Mouse (Mus musculus): Measurements from ENCODE around the gene Klhl7.

Gene Klhl7

DNA sequence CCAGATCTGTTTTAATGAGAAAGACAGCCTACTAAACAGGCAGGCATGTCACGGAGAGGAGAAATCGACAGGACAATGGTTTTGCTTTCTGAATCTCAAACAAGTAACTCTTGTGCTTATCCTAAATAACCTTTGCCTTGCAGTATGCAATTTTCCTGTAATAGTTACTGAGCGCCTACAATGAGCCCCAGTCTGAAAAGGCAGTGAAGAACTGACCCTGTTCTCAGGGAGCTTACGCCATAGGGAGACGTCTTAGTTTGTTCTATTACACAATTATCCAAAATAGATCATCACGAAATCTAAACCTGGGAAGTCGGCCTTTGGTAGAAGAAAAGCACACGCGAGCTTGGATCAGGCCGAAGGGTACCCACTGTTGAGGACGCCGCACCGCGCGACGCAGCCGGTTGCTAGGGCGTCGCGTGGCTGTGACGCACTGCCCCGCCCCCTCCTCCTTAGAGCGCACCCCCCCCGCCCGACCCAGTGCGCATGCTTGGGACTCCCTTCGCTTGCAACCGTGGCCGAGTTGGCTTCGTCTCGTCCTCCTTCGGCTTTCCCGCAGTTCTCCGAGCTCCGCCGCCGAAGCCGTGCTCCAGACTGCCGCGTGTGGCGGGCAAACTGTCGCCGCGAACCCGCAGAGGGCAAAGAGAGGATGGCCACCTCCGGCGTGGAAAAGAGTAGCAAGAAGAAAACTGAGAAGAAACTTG lies at the start of gene Klhl7:
Gene Klhl7, plus strand, starts transcription at position 500 of the 704 bp plus-strand sequence.
- peak; percentile 85 for DNase-seq (ENCODE audit: low read depth, low spot score)

DNA sequence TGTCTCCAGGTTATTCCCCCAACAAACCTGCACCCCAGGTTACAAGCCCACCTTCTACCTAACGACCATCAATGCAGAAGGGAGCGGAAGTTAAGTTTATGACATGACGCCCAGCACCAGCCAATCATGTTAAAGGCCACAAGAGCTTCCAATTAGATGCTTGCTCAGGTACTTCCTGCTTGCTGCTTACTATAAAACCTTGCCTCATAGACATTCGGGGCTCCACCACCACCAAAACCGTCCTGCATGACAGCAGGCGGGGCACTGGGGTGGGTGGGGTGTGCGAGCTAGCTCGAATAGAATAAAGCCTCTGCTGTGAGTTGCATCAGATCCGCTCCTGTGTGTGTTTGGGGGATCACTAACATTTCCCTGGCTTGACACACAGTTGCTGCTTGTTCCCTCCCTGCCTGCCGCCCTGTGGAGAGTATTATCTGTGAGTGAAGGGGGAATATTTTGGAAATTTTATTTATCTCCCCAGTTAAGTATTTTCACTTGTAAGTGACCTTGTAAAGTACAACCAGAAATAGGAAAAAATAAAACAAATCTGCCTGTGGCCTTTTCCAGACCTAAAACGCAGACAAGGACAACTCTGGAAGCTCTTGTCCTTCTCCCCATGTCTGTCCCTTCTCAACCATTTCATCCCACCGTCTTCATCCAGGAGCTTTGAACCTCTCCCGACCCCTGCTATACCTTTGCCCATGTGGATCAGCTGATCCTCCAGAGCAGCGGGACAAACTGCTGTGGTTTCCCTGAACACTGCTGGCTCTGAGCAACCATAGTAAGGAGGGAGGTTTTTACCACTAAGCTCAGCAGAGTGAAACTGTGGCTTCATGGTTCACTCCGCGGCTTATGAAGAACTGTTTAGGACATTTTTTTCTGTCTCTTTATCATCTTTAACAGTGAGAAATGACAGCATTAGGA lies 48.4 kb upstream of the Klhl7 start:
- peak; percentile 78 for DNase-seq (ENCODE audit: low read depth, low spot score)

DNA sequence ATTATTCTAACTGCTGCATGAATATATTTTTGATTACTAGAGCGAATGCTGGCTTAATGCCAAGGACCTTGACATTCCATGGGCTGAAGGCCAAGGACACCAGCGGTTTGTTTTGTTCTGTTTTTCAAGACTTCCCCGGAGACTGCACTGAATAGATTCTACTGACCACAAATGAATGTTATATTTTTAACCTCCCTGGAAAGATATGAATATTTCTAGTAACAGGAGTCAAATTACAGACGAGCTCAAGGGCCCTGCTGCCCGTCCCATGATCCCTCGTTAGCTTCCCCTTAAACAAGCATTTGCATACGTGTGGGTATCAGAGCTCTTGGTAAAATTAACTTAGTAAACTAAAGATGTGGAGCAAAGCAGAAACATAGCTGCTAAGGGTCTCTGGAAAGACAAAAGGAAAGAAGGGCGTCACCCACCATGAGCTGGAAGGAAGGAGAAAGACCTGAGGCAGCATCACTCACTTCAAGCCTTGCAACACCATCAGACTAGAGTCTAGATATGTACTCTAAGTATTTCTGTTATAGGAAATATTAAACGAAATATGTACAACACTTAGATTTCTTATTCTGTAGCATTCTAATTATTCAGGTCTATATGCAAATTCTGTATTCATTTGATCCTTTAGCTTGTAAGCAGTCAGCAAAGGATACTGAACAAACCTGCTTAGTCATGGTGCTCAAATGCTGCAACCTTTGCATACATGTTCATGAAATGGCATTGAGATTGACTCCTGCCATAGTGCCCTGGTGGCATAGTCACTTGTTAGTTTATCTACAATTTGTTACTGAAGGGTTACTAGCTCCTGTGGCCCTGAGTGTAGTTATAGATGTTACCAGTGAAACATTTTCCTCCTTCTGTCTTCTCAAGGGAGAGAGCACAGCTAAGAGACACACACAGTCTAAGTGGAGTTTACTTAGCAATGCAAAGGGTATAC lies 46.9 kb upstream of the Klhl7 start:
- peak; percentile 59 for DNase-seq (ENCODE audit: low read depth, low spot score)

DNA sequence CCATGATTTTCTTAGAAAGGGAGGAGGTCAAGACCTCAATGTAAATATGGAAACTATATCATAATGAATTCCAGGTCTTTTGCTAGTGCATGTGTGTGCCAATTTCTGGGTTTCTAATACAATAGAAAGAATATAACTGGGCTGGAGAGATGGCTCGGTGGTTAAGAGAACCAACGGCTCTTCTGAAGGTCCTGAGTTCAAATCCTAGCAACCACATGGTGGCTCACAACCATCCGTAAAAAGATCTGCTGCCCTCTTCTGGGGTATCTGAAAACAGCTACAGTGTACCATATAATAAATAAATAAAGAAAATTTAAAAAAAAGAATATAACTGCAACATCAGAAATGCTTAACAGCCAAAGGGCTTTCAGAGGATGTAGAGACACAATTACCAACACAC lies 46.0 kb upstream of the Klhl7 start:
- DNase-seq (ENCODE audit: low read depth, low spot score) = peak; percentile 26

DNA sequence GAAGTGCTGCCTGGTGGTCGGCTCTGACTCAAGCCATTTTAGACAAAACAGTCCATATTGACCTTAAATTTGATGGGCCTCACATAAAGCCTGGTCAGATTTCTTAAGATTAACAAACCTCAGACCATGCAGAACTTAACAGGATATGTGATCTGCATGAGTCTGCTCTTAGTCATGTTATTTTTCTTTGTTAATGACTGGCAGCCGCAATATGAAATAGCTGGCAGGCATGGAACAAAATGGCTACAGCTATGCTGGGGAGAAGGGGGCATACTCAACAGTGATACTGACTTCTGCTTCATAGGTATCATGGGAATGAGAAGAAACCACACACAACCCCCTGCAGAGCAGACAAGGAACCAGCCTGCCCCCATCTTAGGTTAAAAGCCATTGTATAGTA lies 43.5 kb upstream of the Klhl7 start:
- DNase-seq (ENCODE audit: low read depth, low spot score) = no peak

DNA sequence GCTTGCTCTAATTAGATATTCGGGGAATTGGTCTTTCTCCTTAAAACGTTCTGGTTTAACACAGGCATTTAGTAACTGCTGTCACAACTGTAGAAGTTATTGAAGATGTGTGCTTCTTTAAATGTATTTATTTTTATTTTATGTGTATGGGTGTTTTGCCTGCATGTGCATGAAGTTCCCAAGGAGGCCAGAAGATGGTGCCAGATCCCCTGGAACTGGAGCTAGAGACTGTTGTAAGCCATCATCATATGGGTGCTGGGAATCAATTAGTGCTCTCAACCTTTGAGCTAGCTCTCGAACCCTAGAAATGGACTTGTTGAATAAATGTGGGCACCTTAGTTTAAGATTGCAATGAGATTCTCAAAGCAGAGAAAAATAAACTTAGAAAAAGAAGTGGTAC lies 42.8 kb upstream of the Klhl7 start:
- peak; percentile 44 for DNase-seq (ENCODE audit: low read depth, low spot score)

DNA sequence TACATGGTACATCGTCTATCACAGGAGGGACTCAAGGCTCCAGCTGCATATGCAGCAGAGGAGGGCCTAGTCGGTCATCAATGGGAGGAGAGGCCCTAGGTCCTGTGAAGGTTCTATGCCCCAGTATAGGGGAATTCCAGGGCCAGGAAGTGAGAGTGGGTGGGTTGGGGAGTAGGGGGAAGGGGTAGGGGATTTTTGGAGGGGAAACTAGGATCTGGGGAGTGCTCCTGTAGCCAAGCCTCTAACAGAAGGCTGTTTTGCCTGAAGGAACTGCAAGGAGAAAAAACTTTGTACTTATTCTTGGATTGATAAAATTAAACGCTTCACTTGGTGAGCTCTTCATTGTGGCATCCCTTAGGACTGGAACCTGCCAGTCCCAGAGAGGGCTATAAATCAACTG lies 39.5 kb upstream of the Klhl7 start:
- DNase-seq (ENCODE audit: low read depth, low spot score) = no peak

DNA sequence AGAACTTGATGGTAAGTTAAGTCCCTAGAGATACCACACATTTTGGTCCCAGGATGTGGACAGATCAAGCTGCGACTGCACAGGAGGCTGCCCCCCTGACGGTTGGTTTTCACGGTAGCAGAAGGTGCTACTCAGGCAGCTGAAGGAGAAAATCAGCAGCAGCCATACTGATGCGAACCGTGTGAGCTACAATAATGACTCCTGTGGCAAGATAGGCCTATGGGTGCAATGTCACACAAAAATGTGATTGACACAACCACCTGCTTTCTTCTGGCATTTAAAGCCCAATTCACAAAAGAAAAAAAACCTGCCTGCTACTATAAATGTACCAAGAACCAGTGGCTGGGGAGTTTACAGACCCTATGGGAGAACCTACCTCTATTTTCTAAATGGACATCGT lies 37.4 kb upstream of the Klhl7 start:
- DNase-seq (ENCODE audit: low read depth, low spot score) = no peak

DNA sequence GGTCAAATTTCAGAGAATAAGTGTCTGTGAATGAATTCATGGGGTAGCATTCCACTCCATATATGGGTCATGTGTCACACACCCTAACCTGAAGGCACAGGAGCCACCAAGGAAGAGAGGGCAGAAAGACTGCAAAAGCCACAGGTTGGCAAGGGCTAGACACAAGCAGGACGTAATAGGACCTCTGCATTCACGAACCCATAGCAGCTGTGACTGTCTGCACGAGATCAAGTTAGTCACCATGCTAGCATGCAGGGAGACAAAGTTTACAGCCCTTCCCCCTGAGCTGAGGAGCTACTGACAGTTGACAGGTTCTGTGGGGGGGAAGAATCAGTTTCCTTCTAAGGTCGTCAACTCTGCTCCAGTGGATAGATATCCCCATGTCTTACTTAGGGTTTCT lies 36.9 kb upstream of the Klhl7 start:
- no peak for DNase-seq (ENCODE audit: low read depth, low spot score)

DNA sequence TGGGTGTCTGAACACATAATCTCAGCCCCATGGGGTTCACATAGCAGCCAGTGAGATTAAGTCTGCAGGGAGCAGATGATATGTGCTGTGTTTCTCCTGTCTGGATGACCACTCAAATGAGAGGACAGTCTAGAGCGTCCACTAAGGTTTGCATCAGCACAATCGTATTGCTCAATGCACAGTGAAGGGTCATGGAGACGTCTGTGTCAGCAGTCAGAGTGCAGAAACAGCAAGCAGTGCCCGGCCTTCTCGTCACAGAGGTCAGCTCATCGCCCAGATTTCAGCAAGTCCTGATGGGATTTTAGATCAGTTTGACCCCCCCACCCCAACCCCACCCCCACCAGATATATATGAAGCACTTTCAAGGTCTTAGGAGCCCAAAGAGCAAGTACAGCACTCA lies 31.4 kb upstream of the Klhl7 start:
- DNase-seq (ENCODE audit: low read depth, low spot score) = no peak

DNA sequence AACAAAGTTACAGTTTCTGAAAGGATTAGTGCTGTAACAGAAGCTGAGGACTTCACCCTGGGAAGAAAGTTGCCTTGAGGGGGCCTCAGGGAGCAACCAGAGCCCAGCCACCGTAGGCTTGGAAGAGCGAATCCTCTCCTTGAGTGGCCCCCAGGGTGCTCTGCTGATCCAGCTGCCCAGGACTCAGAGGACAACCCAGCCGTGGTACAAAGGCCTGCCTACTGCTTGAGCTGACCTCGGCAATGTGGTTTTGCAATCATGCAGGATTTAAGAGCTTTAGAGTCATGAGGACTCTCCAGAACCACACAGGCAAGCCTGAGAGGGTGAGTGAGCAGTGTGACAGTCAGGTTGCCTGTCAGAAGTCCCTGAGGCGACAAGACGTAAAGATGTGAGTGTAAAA lies 28.4 kb upstream of the Klhl7 start:
- no peak for DNase-seq (ENCODE audit: low read depth, low spot score)

DNA sequence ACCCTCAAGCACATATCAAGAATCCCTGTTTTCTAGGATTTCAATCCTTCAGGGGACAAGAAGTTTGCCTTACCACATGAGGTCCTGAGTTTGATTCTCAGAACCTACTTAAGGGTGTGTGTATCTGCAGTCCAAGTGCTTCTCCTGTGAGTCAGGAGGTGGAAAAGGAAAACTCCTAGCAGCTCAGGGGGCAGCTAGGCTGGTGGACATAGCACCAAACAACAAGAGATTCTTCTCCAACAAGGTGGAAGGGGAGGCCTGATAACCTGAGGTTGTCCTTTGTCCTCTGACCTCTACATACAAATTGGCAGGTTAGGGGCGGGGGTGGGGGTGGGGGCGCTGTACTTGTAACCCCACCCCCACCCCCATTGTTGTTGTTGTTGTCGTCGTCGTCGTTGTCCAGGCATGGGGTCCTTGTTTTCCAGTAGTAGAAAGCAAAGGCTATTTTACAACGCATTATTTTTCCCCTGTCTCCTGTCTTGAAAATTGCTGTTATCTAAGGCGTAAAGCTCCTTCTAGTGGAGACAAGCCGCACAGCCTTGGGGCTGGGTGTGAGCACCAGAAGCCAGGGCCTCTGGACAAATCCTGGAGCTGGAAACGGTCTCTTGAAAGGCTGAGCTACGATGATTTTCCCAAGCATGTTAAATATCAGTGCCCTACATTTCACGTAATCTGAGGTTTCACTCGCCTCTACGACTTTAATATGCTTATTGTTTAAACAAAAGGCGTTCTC lies 23.3 kb upstream of the Klhl7 start:
- DNase-seq (ENCODE audit: low read depth, low spot score) = no peak

DNA sequence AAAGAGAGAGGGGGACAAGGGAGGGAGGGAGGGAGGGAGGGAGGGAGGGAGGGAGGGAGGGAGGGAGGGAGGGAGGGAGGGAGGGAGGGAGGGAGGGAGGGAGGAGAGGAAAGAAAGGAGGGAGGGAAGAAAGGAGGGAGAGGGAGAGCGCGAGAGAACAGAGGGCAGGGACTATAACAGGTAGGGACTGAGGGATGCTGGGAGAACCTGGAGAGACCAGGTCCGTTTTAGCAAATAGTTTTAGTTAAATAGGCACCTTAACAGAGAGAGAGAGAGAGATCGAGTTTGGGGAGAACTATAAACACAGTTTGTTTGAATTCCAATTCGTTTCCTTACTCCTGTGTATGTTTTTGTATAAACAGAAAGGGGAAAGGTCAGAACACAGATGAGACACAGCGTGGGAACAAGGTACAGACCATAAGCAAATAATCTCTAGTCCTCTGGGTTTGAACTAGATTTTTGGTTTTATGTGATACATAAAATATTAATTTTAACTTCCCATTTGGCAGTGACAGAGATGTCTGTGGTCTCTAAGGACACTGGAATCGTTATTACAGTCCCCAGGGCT lies 22.6 kb upstream of the Klhl7 start:
- no peak for DNase-seq (ENCODE audit: low read depth, low spot score)

DNA sequence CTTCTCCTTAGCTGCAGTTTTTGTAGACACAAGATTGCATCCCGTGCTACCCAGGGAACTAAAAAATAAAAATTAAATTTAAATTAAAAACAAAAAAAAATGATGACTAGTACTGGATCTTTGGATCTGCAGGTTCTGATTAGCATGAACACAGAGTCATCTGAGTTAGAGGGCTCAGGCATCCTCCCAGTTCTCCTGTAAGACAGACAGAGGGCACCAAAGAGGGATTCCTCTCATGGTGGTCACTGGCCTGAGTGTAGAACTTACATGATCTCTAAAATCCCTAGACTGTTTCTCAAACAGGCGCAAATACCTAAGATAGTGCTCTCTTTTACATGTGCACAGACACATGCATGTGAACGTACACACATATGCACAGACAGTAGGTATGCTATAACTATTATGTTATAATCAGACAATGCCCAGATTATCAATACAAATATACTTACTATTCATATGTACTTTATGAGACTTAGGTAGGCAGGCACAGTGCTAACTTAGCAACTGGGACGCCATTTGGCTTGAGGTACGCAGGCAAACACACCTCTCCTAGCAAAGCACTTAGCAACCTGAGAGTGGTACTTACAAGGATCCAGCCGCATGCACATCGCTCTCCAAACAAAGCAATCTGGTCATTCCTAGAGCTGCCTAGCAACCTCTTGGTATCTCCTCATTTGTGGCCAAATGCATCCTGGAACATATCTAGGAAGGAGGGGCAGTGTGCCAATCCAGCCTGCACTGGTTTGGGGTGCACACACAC lies 21.8 kb upstream of the Klhl7 start:
- no peak for DNase-seq (ENCODE audit: low read depth, low spot score)

DNA sequence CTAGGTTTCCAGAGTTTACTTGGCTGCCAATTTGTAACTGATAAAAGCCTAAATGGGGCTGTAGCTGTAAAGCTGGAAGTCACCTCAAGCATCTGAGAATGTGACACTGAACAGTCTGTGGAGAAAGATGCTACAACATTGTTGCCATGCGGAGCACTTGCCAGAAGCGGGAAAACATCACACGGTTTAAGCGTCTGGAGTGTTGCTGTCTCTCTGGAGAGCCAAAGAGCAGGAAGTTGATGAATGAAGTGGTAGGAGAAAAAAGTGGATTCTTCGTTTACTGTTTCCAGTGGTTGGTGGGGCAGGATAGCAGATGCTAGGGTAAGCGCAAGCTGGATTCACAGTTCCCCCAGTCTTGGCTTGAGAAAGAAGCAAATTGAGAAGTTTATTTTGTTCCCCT lies 19.6 kb upstream of the Klhl7 start:
- no peak for DNase-seq (ENCODE audit: low read depth, low spot score)

DNA sequence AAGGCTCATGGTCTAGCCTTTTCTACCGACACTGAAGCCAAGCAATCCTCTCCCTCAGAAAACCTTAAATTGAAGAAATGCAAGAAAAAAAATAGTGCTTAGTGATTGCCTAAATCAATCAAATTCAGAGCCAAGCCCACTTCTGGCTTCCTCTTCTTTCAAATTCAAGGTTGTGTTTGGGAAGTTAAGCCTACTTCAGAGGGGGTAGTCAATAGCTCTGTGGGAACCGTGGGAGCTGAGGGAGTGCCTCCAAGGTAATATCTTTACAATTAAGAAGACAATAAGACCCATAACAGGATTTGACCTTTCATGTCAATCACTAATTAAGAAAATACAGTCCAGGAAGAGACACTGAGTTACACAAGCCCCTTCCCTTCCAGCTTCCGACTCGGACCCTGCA lies 15.6 kb upstream of the Klhl7 start:
- no peak for DNase-seq (ENCODE audit: low read depth, low spot score)

DNA sequence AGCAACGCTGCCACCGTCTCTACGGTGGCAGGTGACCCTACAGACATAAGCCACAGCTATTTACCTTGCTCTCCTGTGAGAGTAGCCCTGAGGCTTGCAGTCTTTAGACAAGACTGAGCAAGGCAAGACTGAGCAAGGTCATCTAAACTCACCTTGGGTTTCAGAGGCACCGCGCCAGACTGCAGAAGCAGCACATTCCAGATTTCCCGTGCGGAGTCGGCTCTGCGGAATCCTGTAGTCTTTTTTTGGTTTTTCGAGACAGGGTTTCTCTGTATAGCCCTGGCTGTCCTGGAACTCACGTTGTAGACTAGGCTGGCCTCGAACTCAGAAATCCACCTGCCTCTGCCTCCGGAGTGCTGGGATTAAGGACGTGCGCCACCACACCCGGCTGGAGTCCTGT lies 14.2 kb upstream of the Klhl7 start:
- no peak for DNase-seq (ENCODE audit: low read depth, low spot score)

DNA sequence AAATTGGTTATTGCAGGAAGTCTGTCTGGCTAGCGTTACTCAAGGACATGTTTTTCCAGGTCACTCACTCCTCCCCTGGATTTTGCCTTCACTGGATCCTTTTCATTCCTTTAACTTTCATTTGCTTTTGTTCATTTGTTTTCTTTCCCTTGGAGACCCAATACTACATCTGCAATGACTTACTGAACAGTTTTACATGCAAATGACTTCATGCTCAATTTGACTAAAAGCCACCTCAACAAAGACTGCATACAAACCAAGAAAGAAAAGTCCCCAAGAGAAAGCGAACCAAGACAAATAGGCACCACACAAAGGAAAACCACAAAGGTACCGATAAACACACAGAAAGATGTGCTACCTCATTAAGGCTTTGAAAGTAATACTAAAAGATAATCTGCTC lies 13.5 kb upstream of the Klhl7 start:
- peak; percentile 14 for DNase-seq (ENCODE audit: low read depth, low spot score)

DNA sequence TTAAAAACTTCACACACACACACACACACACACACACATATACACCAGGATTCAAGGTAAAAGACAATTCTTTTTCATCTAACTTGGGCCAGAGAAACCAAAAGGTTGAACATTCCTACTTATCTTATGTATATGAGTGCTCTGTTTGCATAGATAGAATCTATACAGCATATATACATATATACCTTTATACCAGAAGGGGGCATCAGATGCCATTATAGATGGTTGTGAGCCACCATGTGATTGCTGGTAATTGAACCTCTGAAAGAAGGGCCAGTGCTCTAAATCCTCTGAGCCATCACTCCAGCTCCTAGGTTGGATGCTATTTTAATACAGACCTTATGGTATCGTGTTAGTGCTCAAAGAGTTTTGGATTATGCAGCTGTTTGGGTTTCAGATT lies 12.0 kb upstream of the Klhl7 start:
- peak; percentile 36 for DNase-seq (ENCODE audit: low read depth, low spot score)

DNA sequence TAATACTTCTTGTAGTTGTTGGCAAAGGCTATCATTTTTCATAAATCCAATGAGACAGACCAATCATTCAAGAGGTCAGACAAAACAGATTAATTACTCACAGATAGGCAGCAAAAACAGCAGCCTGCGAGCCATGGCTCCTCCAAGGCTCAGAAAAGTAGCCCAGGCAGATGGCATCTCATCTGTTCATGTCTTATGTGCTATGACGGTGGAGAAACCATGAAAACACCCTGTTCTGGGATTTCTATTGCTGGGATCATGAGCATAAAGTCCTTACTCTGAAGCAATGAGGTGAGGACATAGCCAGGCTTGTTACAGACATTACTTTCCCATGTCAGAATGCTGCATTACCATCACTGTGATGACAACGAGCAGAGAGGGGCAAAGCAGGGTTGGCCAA lies 7.9 kb upstream of the Klhl7 start:
- no peak for DNase-seq (ENCODE audit: low read depth, low spot score)

Measured in A20 (cell line).